Mouse (Mus musculus): Measurements from ENCODE around the gene Fuz. TPM values are rescaled to one million over a fixed set of nuclear protein-coding genes. Genes with fewer than 3 reads are reported as not detected.

Gene Fuz
- polyA plus RNA-seq, 1 experiment from 2014 or later = 23.1 TPM

GRCm38 (mm10) chr7:44892276-44892921, 3.5 kb upstream of the Fuz start, which contains the start of gene Med25:
Med25 (minus strand) TSS chr7:44892712.
- Histone ChIP-seq H3K4me2 (ENCODE audit: low read depth, low read length) (peak within 1 kb of the TSS; percentile 92), H3K4me3 (replicated peaks; ENCODE audit: low read length) (peak within 1 kb of the TSS; percentile 92), H3K27me3 (ENCODE audit: control insufficient read depth, insufficient read depth, low read length) (no peaks in the 10 kb centered on the region), H3K36me3 (ENCODE audit: control insufficient read depth, insufficient read depth, low read length) (no peaks in the 10 kb centered on the region), H3K4me1 (ENCODE audit: control insufficient read depth, insufficient read depth, low read length) (peaks cover 37% of the 10 kb centered on the region), H3K9me3 (replicated peaks; ENCODE audit: control insufficient read depth, low read length) (no peaks in the 10 kb centered on the region), H3K27ac (ENCODE audit: low read length) (peak within 1 kb of the TSS; percentile 98), H3K9ac (ENCODE audit: low read length) (peak within 1 kb of the TSS; percentile 94)
- peak; percentile 79 for ATAC-seq (ENCODE audit: insufficient read depth, low FRiP score)
- under 1% methylated on average over 56 of the region's 56 CpGs for WGBS

GRCm38 (mm10) chr7:44893197-44893596, 2.7 kb upstream of the Fuz start:
- H3K4me3 ChIP-seq (replicated peaks; ENCODE audit: low read length) = 0 out of 2 replicates have a peak overlapping the region, but pooled peaks have one; percentile 11
- H3K4me1 ChIP-seq (ENCODE audit: control insufficient read depth, insufficient read depth, low read length) = peaks cover 42% of the 10 kb centered on the region
- H3K9me3 ChIP-seq (replicated peaks; ENCODE audit: control insufficient read depth, low read length) = no peaks in the 10 kb centered on the region
- peak overlapping the region; percentile 73 for H3K27ac ChIP-seq (ENCODE audit: low read length)
- no peaks in the 10 kb centered on the region for H3K36me3 ChIP-seq (ENCODE audit: control insufficient read depth, insufficient read depth, low read length)
- H3K4me2 ChIP-seq (ENCODE audit: low read depth, low read length) = peak overlapping the region; percentile 44
- no peaks in the 10 kb centered on the region for H3K27me3 ChIP-seq (ENCODE audit: control insufficient read depth, insufficient read depth, low read length)
- WGBS = 15% methylated on average over 8 of the region's 8 CpGs
- ATAC-seq (ENCODE audit: insufficient read depth, low FRiP score) = no peak
- H3K9ac ChIP-seq (ENCODE audit: low read length) = peak overlapping the region; percentile 17; the same call in 1 of the 2 replicates

DNA sequence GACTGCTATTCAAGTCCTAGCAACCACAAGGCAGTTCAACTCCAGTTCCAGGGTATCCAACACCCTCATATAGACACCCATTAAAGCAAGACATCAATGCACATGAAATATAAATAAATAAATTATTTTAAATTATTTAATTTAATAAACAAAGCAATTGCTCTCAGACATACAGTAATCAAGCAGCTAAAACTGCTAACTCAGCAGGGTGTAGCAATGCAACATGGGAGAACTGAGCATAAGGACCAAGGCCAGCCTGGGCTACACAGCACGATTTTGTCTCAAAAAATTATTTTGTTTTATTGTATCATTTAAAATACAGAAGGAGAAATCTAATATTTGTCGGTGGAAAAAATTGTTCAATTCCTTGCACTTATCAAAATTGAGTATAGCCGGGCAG, 1.7 kb upstream of the Fuz start:
- ATAC-seq (ENCODE audit: insufficient read depth, low FRiP score) = no peak
- no peak overlapping the region for H3K27ac ChIP-seq (ENCODE audit: low read length)
- WGBS = 86% methylated on average over 3 of the region's 3 CpGs

GRCm38 (mm10) chr7:44895206-44895592, 680 bp upstream of the Fuz start:
- Histone ChIP-seq H3K27me3 (ENCODE audit: control insufficient read depth, insufficient read depth, low read length) (no peaks in the 10 kb centered on the region), H3K9ac (ENCODE audit: low read length) (peak overlapping the region; percentile 84), H3K4me1 (ENCODE audit: control insufficient read depth, insufficient read depth, low read length) (peaks cover 46% of the 10 kb centered on the region), H3K4me2 (ENCODE audit: low read depth, low read length) (peak overlapping the region; percentile 71), H3K9me3 (replicated peaks; ENCODE audit: control insufficient read depth, low read length) (no peaks in the 10 kb centered on the region), H3K4me3 (replicated peaks; ENCODE audit: low read length) (peak overlapping the region; percentile 69), H3K36me3 (ENCODE audit: control insufficient read depth, insufficient read depth, low read length) (0 out of 2 replicates have a peak, but pooled peaks cover 3% of the 10 kb centered on the region), H3K27ac (ENCODE audit: low read length) (peak overlapping the region; percentile 89; the same call in 1 of the 2 replicates)
- 67% methylated on average over 7 of the region's 7 CpGs for WGBS
- no peak for ATAC-seq (ENCODE audit: insufficient read depth, low FRiP score)

More for the DNA sequence above, 1.7 kb upstream of the Fuz start:
- Histone ChIP-seq H3K27me3 (ENCODE audit: control insufficient read depth, insufficient read depth, low read length) (no peaks in the 10 kb centered on the region), H3K4me1 (ENCODE audit: control insufficient read depth, insufficient read depth, low read length) (peaks cover 46% of the 10 kb centered on the region), H3K36me3 (ENCODE audit: control insufficient read depth, insufficient read depth, low read length) (no peaks in the 10 kb centered on the region), H3K4me2 (ENCODE audit: low read depth, low read length) (no peak overlapping the region), H3K4me3 (replicated peaks; ENCODE audit: low read length) (no peak overlapping the region), H3K9ac (ENCODE audit: low read length) (no peak overlapping the region), H3K9me3 (replicated peaks; ENCODE audit: control insufficient read depth, low read length) (no peaks in the 10 kb centered on the region)

DNA sequence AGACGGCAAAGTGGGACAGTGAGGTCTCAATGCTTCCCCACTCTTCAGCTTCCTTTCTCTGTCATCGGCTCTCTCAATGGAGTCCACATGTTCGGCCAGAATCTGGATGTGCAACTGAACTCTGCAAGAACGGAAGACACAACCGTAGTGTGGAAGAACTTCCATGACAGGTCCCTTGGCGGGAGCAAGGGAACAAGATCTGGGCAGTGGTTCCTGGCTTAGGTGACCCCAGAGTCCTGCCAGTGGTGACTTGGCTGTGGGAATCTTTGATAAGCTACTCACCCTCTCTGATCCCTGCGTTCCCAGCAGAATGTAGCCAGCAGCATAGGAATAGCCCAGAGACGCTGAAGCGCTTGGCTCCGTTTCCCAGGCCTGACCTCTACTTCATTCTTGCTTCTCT, 620 bp downstream of the Fuz start:
- H3K27me3 ChIP-seq (ENCODE audit: control insufficient read depth, insufficient read depth, low read length) = no peaks in the 10 kb centered on the region
- H3K4me1 ChIP-seq (ENCODE audit: control insufficient read depth, insufficient read depth, low read length) = peaks cover 36% of the 10 kb centered on the region
- peak overlapping the region; percentile 71 for H3K4me2 ChIP-seq (ENCODE audit: low read depth, low read length)
- H3K36me3 ChIP-seq (ENCODE audit: control insufficient read depth, insufficient read depth, low read length) = 0 out of 2 replicates have a peak, but pooled peaks cover 8% of the 10 kb centered on the region
- WGBS = 33% methylated on average over 10 of the region's 10 CpGs
- no peak for ATAC-seq (ENCODE audit: insufficient read depth, low FRiP score)
- H3K9ac ChIP-seq (ENCODE audit: low read length) = peak overlapping the region; percentile 84
- H3K4me3 ChIP-seq (replicated peaks; ENCODE audit: low read length) = peak overlapping the region; percentile 69
- peak overlapping the region; percentile 89 for H3K27ac ChIP-seq (ENCODE audit: low read length)
- no peaks in the 10 kb centered on the region for H3K9me3 ChIP-seq (replicated peaks; ENCODE audit: control insufficient read depth, low read length)

DNA sequence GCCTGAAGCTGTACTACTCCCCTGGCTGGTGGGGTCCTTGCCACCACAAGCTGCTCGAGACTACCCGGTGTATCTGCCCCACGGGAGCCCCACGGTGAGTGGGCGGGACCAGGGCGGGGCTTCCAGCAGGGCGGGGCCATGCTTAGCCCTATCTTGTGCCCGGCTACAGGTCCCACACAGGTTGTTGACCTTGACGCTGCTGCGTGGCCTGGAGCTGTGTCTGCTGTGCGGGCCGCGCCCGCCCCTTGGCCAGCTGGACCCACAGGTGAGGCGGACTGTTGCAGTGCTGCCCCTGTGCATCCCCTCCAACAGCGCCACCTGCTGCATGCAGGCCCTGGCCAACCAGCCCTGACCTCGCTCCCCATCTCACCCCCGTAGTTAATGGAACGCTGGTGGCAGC, 2.7 kb downstream of the Fuz start:
- 32% methylated on average over 19 of the region's 19 CpGs for WGBS
- H3K27ac ChIP-seq (ENCODE audit: low read length) = no peak overlapping the region
- H3K9me3 ChIP-seq (replicated peaks; ENCODE audit: control insufficient read depth, low read length) = no peaks in the 10 kb centered on the region
- no peak for ATAC-seq (ENCODE audit: insufficient read depth, low FRiP score)
- H3K9ac ChIP-seq (ENCODE audit: low read length) = 0 out of 2 replicates have a peak overlapping the region, but pooled peaks have one; percentile 10
- 0 out of 2 replicates have a peak, but pooled peaks cover 9% of the 10 kb centered on the region for H3K36me3 ChIP-seq (ENCODE audit: control insufficient read depth, insufficient read depth, low read length)
- H3K27me3 ChIP-seq (ENCODE audit: control insufficient read depth, insufficient read depth, low read length) = no peaks in the 10 kb centered on the region
- H3K4me2 ChIP-seq (ENCODE audit: low read depth, low read length) = no peak overlapping the region
- H3K4me1 ChIP-seq (ENCODE audit: control insufficient read depth, insufficient read depth, low read length) = peaks cover 36% of the 10 kb centered on the region
- no peak overlapping the region for H3K4me3 ChIP-seq (replicated peaks; ENCODE audit: low read length)

- no peak overlapping the region for H3K4me3 ChIP-seq (replicated peaks; ENCODE audit: low read length)
- peaks cover 27% of the 10 kb centered on the region for H3K4me1 ChIP-seq (ENCODE audit: control insufficient read depth, insufficient read depth, low read length)
- no peaks in the 10 kb centered on the region for H3K27me3 ChIP-seq (ENCODE audit: control insufficient read depth, insufficient read depth, low read length)
- no peak overlapping the region; the same call in 1 of the 2 replicates for H3K27ac ChIP-seq (ENCODE audit: low read length)
- no peaks in the 10 kb centered on the region for H3K9me3 ChIP-seq (replicated peaks; ENCODE audit: control insufficient read depth, low read length)
- no peak for ATAC-seq (ENCODE audit: insufficient read depth, low FRiP score)
- peaks cover 27% of the 10 kb centered on the region; the same call in 1 of the 2 replicates for H3K36me3 ChIP-seq (ENCODE audit: control insufficient read depth, insufficient read depth, low read length)
- 0 out of 2 replicates have a peak overlapping the region, but pooled peaks have one; percentile 26 for H3K9ac ChIP-seq (ENCODE audit: low read length)
- no peak overlapping the region for H3K4me2 ChIP-seq (ENCODE audit: low read depth, low read length)
- WGBS = 88% methylated on average over 11 of the region's 11 CpGs
These were observed 4.8 kb downstream of the Fuz start for GRCm38 (mm10) chr7:44900632-44901031.

- H3K27me3 ChIP-seq (ENCODE audit: control insufficient read depth, insufficient read depth, low read length) = no peaks in the 10 kb centered on the region
- H3K9me3 ChIP-seq (replicated peaks; ENCODE audit: control insufficient read depth, low read length) = no peaks in the 10 kb centered on the region
- H3K9ac ChIP-seq (ENCODE audit: low read length) = peak overlapping the region; percentile 62
- H3K27ac ChIP-seq (ENCODE audit: low read length) = no peak overlapping the region
- H3K4me1 ChIP-seq (ENCODE audit: control insufficient read depth, insufficient read depth, low read length) = peaks cover 27% of the 10 kb centered on the region
- peak overlapping the region; percentile 35 for H3K4me3 ChIP-seq (replicated peaks; ENCODE audit: low read length)
- peak; percentile 54; the same call in 1 of the 2 replicates for ATAC-seq (ENCODE audit: insufficient read depth, low FRiP score)
- WGBS = 13% methylated on average over 21 of the region's 21 CpGs
- peaks cover 32% of the 10 kb centered on the region; the same call in 1 of the 2 replicates for H3K36me3 ChIP-seq (ENCODE audit: control insufficient read depth, insufficient read depth, low read length)
- peak overlapping the region; percentile 58 for H3K4me2 ChIP-seq (ENCODE audit: low read depth, low read length)
These were observed 5.4 kb downstream of the Fuz start for GRCm38 (mm10) chr7:44901230-44901722.

DNA sequence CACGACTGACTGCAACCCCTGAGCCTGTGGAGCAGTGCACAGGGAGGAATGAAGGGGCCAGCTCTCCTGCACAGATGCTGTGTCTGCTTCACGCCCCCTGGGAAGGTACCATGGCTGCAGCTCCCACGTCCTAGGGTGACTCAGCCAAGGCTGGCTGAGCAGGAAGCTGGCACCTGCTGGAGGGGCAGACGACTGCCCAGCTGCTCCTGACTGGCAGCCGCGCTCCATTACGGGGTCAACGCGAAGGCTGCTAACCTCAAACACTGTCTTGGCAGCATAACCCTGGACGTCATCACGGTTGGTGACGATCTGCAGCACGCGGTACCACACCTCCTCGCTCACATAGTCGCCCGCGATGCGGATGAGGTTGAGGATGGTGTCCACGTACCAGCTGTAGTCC, 9.6 kb downstream of the Fuz start:
- Histone ChIP-seq H3K27ac (ENCODE audit: low read length) (no peak overlapping the region), H3K4me1 (ENCODE audit: control insufficient read depth, insufficient read depth, low read length) (peaks cover 7% of the 10 kb centered on the region), H3K9me3 (replicated peaks; ENCODE audit: control insufficient read depth, low read length) (no peaks in the 10 kb centered on the region), H3K4me2 (ENCODE audit: low read depth, low read length) (no peak overlapping the region), H3K9ac (ENCODE audit: low read length) (no peak overlapping the region), H3K4me3 (replicated peaks; ENCODE audit: low read length) (no peak overlapping the region), H3K36me3 (ENCODE audit: control insufficient read depth, insufficient read depth, low read length) (peaks cover 38% of the 10 kb centered on the region), H3K27me3 (ENCODE audit: control insufficient read depth, insufficient read depth, low read length) (no peaks in the 10 kb centered on the region)
- WGBS = 91% methylated on average over 20 of the region's 20 CpGs
- no peak for ATAC-seq (ENCODE audit: insufficient read depth, low FRiP score)
